Mouse (Mus musculus): ENCODE measurements around the gene Arfgef2. TPM values are rescaled to one million over a fixed set of nuclear protein-coding genes. Genes with fewer than 3 reads are reported as not detected.

The Arfgef2 gene
- total RNA-seq, 2 experiments from 2014 or later, result 67.6 to 76.9 TPM

DNA sequence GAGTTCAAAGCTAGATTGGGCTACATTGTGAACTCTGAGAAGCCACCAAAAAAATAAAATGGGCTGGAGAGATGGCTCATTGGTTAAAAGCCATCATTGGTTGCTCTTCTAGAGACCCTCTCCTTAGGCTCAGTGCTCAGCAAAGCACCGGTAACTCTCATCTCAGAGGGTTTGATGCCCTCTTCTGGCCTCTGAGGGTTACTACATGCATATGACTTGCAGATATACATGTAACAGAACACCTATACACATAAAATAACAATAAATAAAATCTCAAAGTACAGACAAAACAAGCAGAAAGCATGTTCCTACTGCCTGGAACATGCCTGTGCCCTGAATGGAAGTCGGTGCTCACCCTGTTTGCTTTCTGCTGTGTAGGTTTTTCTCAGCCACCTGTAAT, 51.7 kb downstream of the Arfgef2 start:
- DNase-seq, result peak in 1 of 2 experiments; percentile 34

DNA sequence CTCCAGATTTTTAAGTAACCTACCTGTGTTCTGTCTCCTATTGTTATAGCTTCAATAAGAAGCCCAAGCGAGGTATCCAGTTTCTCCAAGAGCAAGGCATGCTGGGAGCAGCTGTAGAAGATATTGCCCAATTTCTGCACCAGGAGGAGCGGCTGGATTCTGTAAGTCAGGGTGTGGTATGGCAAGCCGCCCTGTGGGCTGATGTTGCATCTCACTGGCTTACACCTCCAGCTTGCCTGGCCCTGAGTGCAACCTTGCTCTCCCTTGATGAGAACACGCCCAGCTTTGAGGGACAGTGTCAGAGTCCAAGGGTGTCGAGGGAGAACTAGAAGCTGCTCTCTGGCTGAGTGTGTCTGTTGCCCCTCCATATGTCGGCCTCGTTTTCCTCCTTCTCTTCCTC, 53.8 kb downstream of the Arfgef2 start:
- peak in 1 of 2 experiments; percentile 53 for DNase-seq

DNA sequence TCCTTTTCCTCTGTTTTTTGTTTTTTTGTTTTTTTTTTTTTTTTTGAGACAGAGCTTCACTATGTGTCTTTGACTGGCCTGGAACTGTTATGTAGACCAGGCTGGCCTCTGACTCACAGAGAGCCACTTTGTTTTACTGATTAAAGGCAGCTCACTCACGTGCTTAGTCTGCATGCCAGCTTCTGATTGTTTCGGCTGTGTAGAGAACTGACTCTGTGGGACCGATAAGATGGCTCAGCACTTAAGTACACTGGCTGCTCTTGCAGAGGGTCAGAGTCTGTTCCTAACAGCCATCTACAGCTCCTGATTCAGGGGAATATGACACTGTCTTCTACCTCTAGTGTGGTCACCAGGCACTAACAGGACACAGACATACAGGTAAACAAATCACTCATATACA, 57.1 kb downstream of the Arfgef2 start:
- no peak for DNase-seq

DNA sequence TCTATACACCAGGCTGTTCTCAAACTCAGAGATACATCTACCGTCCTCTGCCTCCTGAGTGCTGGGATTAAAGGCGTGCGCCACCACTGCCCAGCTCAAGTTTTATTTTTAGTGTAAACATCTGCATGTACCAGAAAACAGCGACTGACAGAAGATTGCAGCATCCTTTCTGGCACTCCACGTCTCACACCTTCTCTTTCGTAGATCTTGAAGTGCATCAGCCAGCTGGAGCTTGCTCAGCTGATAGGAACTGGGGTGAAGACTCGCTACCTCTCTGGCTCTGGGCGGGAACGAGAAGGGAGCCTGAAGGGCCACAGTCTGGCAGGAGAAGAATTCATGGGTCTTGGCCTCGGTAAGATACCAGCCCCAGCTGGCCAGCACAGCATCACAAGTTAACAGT, 60.1 kb downstream of the Arfgef2 start:
- DNase-seq, result no peak

DNA sequence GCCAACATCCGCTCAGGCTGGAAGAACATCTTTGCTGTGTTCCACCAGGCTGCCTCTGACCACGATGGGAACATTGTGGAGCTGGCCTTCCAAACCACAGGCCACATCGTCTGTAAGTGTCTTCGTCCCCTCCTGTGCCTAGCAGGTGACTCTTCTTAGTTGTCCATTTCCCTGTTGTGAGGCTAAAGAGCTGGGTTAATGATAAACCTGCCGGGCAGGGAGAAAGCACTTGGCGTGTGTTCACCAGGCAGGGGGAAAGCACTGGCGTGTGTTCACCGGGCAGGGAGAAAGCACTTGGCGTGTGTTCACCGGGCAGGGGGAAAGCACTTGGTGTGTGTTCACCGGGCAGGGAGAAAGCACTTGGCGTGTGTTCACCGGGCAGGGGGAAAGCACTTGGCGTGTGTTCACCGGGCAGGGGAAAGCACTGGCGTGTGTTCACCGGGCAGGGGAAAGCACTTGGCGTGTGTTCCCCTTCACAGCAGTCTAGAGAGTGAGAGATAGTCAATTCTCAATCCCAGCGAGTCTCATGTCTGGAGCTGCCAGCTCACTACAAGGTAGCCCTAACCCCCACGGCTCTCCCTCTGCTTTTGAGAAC, 65.0 kb downstream of the Arfgef2 start:
- DNase-seq, result no peak

DNA sequence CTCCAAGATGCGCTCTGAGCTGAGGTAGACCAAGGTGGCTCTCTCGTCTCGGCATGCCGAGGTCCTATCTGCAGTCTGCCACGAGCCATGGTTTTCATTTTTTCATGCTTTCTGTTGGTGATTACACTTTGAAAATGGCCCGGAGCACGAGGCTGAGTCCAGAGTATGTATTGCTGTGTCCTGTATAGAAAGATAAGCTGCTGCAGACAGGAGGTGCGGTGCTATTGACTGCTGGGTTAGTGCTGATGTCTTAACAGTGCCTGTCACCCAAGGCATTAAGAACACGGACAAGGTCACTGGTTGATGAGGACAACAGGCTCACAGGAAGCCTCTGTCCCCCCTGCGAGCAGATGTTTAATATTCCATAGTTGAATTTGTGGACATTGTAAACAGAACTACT, 65.5 kb downstream of the Arfgef2 start:
- DNase-seq, result no peak

DNA sequence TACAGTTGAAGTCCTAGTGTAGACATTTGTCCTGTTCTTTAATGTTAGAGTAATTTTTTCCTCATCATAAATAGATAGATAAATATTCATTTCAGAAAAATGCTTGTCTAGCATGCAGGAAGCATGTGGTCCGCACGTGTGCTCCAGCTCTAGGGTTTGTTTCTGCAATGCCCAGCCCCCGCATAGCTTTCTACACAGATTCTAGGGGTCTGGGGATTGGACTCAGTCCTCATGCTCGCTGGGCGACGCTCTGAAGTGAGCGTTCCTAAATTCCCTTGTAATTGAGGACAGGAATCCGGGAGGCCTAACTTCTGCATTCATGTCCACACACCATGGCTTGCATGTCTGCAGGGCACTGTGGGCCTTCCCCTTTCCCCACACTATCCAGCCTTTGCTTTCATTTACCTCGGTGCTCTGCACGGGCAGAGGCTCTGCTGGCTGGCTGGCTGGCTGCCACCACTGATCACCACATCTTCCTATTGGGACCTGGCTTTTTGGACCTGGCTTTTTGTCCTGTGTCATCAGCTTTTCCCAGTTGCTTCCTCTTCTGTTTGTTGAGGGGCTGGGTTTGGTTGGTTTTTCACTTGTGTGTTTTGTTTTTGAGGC, 69.4 kb downstream of the Arfgef2 start:
- DNase-seq, result peak in 1 of 2 experiments; percentile 18

DNA sequence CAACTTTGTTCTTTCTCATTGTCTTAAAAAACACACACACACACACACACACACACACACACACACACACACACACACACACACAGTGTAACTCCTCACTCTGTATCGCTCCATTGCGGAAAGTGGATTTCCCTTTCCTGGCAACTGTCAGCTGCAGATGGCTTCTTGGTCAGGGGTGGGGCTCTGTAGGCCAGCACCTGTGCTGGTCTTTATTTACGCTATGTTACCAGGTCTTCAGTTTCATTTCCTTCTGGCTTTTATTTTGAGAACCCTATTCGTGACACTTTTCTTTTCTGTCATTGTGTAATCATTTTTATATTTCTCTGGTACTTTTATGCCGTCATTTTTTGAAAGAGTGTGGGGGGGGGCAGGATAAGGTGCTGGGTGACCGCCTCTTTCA, 70.2 kb downstream of the Arfgef2 start:
- DNase-seq, result no peak

DNA sequence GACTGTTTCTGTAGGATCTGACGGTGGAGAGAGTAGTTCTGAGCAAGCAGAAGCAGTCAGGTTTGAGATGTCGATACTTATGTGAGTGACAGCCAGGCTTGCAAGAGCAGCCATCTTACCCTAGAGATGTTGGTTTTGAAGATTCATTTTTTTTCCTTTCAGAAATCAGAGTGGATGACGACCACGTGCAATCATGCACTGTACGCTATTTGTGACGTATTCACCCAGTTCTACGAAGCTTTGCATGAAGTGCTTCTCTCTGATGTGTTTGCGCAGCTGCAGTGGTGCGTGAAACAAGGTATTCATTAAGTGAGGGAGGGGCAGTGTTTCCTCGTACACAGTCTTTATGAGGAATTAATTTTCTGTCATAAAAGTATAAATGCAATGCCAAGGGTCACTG, 70.9 kb downstream of the Arfgef2 start:
- DNase-seq, result no peak

DNA sequence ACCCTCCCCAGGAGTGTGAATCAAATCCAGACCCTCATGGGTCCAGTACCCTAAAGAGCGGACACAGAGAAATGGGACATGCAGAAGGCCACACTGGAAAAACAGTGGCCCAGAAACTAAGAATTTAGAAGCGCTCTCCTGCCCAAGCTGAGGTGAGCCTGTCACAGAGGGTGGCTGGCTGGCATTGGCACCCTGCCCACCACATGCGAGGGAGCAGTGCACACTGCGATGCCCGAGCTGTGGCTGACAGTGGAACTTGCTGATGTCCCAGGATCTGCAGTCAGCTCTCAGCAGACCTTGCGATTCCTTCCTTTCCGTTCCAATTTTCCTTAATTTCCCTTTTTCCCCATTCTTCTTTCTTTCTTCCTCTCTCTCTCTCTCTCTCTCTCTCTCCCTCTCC, 79.7 kb downstream of the Arfgef2 start:
- DNase-seq, result peak; percentile 58 to 66

DNA sequence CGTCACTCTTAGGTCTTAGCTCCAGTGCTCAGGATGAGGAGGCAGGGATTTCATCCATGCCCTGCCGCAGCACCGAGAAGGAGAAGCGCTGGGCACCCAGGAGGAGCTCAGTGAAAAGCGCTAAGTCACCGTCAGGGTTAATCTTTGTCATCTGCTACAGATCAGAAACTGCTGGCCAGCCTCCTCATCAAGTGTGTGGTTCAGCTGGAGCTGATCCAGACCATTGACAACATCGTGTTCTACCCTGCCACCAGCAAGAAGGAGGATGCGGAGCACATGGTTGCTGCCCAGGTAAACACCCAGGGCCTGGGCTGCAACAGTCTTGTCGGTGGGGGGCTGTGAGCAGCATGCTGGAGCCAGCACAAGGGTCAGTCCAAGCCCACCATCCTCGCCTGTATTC, 80.2 kb downstream of the Arfgef2 start:
- no peak for DNase-seq

DNA sequence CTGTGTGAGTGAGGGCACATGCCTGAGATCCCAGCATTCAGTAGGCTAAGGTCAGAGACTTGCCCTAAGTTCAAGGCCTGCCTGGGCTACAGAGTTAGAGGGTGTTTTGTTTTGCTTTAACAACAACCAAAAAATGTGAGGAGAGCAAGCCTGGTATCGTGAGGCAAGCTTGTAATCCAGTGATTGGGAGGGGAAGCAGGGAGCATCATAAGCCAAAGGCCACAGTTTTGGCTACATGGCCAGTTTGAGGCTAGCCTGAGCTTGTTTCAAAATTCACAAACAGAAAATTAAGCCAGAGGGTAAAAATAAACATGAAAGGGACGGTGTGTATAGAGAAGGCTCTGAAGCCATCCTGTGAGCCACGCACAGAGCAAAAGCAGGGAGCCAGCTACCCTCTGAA, 80.8 kb downstream of the Arfgef2 start:
- DNase-seq, result no peak

DNA sequence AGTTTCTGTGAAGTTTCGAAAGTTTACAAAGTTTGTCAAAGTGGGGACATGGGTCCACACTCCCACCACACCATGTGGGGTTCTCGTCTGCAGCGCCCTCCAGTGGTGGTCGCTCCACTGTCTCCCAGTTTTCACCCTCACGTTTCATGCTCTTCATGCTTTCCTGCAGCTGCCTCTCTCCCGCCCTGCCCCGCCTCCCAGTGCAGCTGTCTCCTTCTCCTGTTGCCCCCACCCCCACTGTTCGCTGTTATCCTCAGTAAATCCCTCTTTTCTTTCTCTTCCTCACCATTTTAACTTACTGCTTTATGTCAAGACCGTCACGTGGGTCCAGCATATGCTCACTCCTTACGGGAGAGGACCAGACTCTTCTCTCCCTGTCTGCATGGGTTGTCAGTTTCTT, 82.4 kb downstream of the Arfgef2 start:
- DNase-seq, result no peak

DNA sequence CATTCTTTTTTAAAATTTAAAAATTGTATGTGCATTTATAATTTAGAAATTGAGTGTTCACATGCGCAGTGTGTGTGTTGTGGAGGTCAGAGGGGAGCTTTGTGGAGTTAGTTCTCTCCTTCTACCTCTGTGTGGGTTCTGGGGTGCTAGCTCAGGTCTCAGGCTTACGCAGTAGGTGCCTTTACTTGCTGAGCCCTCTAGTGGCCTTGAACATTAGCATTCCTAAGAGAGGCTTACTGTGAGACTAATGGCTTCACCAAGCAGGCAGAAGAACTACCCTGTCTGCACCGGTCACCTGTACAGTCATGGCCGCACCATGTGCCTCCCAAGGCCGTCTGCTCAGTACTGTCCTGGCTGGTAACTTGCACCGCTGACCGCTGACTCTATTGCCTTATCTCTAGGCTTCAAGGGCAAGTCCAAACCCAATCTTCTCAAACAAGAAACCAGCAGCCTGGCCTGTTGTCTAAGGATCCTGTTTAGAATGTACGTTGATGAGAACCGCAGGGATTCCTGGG, 86.0 kb downstream of the Arfgef2 start:
- DNase-seq, result peak; percentile 59 to 63

DNA sequence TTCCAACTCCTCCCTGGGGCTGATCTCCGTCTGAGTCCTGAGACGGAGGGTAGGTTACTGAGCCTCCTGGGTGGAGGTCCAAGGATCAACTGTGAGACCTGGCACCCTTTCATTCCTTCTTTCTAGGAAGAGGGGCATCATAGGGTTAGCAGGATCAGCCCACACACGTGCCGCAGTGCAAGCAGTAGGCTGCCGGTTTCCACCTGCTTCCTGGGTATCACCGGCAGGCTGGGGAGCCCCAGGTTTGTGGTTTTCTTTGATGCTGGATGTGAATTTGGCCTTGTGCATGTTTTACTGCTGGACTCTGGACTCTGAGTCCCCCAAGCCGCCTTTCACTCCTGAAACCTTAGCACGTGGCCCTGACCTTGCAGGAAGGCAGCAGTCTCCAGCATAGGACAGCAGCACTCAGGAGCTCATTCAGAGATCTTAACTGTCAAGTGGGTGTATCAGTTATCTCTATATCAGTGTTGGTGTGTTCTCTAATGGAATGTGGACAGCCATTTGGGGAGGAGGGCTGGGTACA, 86.8 kb downstream of the Arfgef2 start:
- DNase-seq, result peak in 1 of 2 experiments; percentile 15

DNA sequence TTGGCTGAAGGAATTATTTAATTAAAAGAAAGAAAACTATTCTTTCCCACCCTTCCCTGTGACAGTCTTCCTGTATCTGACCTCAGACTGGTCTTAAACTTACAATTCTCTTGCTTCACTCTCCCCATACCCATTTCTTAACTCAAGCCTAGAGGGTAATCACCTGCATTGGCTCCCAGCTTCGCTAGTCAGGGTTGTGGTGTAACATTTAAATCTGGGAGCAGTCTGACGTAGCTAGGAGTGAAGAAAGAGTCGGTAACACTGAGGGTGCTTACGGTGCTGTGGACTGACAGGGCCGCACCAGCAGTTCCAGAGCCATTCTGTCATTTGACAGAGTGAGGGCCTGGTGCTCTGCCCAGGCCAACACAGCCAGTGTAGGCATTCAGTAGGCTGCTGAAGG, 87.6 kb downstream of the Arfgef2 start:
- no peak for DNase-seq

DNA sequence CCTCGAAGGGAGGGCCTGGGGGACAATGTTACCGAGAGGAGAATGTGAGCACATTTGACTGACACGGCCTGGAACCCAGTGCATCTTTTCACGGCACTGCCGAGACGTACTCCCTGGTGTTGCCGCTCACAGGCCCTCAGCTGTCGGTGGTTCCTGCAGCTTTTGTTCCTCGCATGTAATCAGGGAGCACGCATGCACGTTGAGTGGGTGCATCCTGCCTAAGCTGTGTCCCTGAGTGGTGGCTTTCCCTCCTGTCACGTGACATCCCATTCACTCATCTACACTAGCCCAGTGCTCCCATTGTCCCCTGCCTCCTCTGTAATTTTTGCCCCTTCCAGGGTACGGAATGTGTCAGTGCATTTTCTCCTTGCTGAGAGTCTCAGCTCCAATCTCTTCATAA, 91.0 kb downstream of the Arfgef2 start:
- no peak for DNase-seq

DNA sequence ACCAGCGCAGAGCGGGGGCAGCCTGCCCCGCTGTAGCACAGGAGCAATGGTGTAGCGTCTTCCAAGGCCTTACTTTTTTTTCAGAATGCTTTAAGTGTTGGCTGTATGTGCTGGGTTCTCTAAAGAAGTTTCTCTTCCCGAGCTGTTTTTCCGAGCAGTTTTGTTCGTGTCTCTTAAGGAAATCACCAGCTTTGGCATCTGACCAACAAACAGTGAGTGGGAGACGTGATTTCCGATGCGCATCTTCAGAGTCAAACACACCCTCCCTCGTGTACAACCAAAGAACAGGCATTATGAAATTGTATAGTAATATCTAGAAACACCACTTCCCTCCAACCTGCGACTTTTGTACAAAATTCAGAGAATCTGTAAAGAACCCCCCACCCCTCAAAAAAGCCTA, 91.6 kb downstream of the Arfgef2 start:
- no peak for DNase-seq

DNA sequence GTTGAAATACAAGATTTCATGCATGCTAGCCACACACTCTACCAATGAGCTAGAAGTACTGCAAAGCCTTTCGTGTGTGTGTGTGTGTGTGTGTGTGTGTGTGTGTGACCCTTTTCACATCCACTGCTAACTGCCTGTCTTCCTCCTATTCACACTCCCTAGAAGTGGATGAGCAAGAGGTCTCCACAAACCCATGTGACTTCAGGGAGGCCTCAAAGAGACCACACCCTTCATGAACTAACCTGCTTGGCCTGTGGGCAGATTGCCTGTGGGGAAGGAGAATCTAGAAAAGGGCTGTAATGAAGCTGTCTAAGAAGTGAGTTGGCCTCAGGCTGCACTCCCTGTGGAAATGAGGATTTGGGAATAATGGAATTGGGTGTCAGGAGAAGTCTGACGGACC, 93.8 kb downstream of the Arfgef2 start:
- no peak for DNase-seq

DNA sequence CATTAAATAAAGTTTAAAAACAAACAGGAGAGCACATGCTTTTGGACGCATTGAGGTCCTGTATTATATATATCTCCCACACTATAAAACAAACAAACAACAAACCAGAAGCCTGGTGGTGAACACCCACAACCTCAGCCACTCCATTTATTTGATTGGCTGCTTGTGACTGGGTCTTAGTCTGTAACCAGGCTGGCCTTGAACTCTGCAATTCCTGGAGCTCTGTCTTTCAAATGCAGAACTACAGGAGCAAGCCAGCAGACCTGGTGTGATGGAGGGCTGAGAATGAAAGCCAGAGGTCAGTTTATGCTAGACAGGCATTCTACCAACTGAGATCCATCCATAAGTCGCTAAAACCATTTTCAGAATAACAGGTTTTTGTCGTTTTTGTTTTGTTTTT, 94.4 kb downstream of the Arfgef2 start:
- DNase-seq, result no peak

DNA sequence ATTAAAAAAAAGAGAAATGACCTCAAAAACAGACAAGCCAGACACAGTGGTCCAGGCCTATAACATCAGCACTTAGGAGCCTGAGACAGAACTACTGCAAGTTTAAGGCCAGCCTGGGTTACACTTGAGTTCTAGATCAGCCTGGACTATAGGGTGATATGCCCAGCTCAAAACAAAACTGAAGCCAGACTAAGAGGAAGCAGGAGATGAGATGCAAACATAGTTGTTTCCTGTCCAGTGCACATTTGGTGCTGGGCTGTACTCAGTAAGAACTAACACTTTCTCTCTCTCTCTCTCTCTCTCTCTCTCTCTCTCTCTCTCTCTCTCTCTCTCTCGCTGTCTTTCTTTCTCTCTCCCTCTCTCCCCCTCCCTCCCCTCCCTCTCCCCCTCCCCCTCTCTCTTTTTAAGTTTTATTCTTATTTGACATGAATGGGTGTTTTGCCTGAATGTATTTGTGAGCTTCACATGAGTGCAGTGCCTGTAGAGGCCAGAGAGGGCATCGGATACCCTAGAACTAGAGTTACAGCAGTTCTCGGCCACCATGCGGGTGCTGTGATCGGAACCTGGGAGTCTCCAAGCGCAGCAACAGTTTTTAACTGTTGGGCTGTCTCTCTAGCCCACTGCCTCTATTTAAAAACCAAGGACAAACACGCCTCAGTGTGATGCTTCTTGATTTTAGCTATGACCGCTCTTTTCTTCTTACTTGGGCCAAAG, 95.6 kb downstream of the Arfgef2 start:
- no peak for DNase-seq

DNA sequence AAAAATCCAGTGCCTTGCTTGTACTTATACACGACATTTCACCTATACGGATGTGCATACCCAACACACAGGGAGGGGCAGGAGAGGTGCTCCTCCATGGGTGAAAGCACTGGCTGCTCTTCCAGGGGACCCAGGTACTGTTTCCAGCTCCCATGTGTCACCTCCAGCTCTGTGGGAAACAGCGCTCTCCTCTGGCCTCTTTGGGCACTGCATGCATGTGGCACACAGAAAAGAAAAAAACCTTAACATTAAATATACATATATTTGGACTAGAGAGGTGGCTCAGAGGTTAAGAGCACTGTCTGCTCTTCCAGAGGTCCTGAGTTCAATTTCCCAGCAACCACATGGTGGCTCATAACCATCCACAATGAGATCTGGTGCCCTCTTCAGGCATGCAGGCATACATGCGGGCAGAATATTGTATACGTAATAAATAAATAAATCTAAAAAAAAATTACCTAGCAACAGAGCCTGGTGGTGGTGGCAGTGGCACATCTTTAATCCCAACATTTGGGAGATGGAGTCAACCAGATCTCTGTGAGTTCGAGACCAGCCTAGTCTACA, 98.4 kb downstream of the Arfgef2 start:
- no peak for DNase-seq

Measured in adrenal gland, postnatal 36 days (tissue).